Mouse (Mus musculus) MEL (cell line): ENCODE measurements around the gene Tbca.

Experiments used
- CTCF ChIP-seq, 3 experiments: IDR thresholded peaks in 2 of 3; conservative IDR thresholded peaks in 1 of 3; 2 replicates each; pipeline ENCODE4 v1.5.1; 2011 to 2012; ENCODE audit warnings: low read length in 3 of 3, low read depth in 2 of 3, mild to moderate bottlenecking in 2 of 3, improper control_type of control experiment in 1 of 3, inconsistent platforms in 1 of 3, mixed read lengths in 1 of 3, moderate library complexity in 1 of 3; ENCODE audit not compliant: control insufficient read depth in 1 of 3, insufficient read depth in 1 of 3, poor library complexity in 1 of 3, severe bottlenecking in 1 of 3
- GABPA ChIP-seq: IDR thresholded peaks from 2 replicates; pipeline ENCODE4 v1.6.1; 2012; ENCODE audit warnings: low read depth, mild to moderate bottlenecking, inconsistent platforms, low read length, improper control_type of control experiment, moderate library complexity

GRCm38 (mm10) chr13:94768460-94769154 lies 20.1 kb upstream of the Tbca start:
- TF ChIP-seq CTCF (IDR thresholded peaks at IDR 0.05 in 2 of 3, conservative IDR thresholded peaks at IDR 0.05 in 1 of 3; ENCODE audit: control insufficient read depth in 1 of 3, insufficient read depth in 1 of 3, low read depth in 2 of 3, low read length in 3 of 3, poor library complexity in 1 of 3, severe bottlenecking in 1 of 3) (no peak), GABPA (no peak)
